Mouse (Mus musculus): ENCODE measurements around the gene Apc2.

DNA sequence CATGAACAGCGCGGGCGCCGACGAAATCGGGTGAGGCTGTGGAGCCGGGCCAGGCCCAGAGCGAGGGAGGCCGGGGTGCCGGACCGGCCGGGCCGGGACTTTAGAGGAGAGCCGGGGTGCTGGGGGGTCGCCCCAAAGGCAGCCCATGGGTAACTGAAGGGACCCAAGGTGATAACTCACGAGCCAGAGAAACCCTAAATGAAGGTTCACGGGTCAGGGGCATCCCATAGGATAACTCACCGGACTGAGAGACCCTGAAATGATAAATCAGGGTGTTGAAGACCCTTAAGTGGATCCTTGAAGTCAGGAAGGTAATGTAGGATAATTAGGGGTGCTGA, 30.7 kb upstream of the Apc2 start:
- no peak; the same call in 1 of the 2 replicates for TF ChIP-seq CTCF (IDR thresholded peaks at IDR 0.05; ENCODE audit: borderline replicate concordance, control insufficient read depth, extremely low read depth, insufficient read depth, low read length, poor library complexity)
- TF ChIP-seq POLR2A (IDR thresholded peaks at IDR 0.05; ENCODE audit: control insufficient read depth, extremely low read depth, insufficient read depth, low read length, poor library complexity): no peak
